Mouse (Mus musculus) lung, embryonic 15.5 days (tissue): ENCODE data around the gene Melk. TPM values are rescaled to one million over a fixed set of nuclear protein-coding genes. Genes with fewer than 3 reads are reported as not detected.

ENCODE experiments used
- ATAC-seq: fragments of 200-750 bp; cut with Nextera tagmentation; 2 replicates; pipeline ENCODE4 v1.8.0; 2017; ENCODE audit warnings: moderate number of reproducible peaks, borderline replicate concordance; ENCODE audit not compliant: low FRiP score, low TSS enrichment; ENCODE audit errors: extremely low read depth
- H3K27ac ChIP-seq: fragments of 300-500 bp; sonication (generic); 2 replicates; pipeline ENCODE4 v1.5.1; 2015; ENCODE audit warnings: moderate library complexity, mild to moderate bottlenecking, inconsistent platforms
- H3K27me3 ChIP-seq: fragments of 300-500 bp; sonication (generic); 2 replicates; pipeline ENCODE4 v1.6.1; 2015; ENCODE audit warnings: inconsistent platforms
- H3K36me3 ChIP-seq: fragments of 300-500 bp; sonication (generic); 2 replicates; pipeline ENCODE4 v1.6.1; 2015; ENCODE audit warnings: inconsistent platforms
- H3K4me1 ChIP-seq: fragments of 300-500 bp; sonication (generic); 2 replicates; pipeline ENCODE4 v1.6.1; 2015; ENCODE audit warnings: inconsistent platforms
- H3K4me2 ChIP-seq: fragments of 300-500 bp; sonication (generic); 2 replicates; pipeline ENCODE4 v1.6.1; 2015; ENCODE audit warnings: inconsistent platforms, mild to moderate bottlenecking, moderate library complexity
- H3K4me3 ChIP-seq: fragments of 300-500 bp; sonication (generic); 2 replicates; pipeline ENCODE4 v1.5.1; 2015; ENCODE audit warnings: mild to moderate bottlenecking, inconsistent platforms
- H3K9ac ChIP-seq: fragments of 300-500 bp; sonication (generic); 2 replicates; pipeline ENCODE4 v1.6.1; 2015; ENCODE audit warnings: inconsistent platforms
- H3K9me3 ChIP-seq: fragments of 300-500 bp; sonication (generic); 2 replicates; pipeline ENCODE4 v1.6.1; 2016; ENCODE audit warnings: inconsistent platforms
- WGBS: fragments of 180-500 bp; shearing (Covaris S2); methylation state at CpG from one replicate; pipeline ENCODE4 v1.1.7; 2015; 5-methylcytosine and 5-hydroxymethylcytosine counted together
- polyA plus RNA-seq: library from polyadenylated mRNA; unstranded; fragments of >200 nt; fragmentation: Nextera tagmentation; extraction: Ambion mirVana; gene quantifications from 2 replicates; pipeline ENCODE4 v1.2.1, GENCODE M21; 2015

Gene Melk
- polyA plus RNA-seq, result 57.0 and 57.5 TPM in 2 replicates

- Histone ChIP-seq H3K36me3 (peaks cover 11% of the 10 kb centered on the region; the same call in 1 of the 2 replicates), H3K9ac (peak within 1 kb of the TSS; percentile 64), H3K4me2 (peak within 1 kb of the TSS; percentile 71), H3K27me3 (no peaks in the 10 kb centered on the region), H3K9me3 (no peaks in the 10 kb centered on the region), H3K4me1 (peaks cover 17% of the 10 kb centered on the region; the same call in 1 of the 2 replicates), H3K27ac (peak within 1 kb of the TSS; percentile 72), H3K4me3 (peak within 1 kb of the TSS; percentile 64)
- WGBS, result under 1% methylated on average over 41 of the region's 41 CpGs
- ATAC-seq, result peak; percentile 90
Measured at GRCm38 (mm10) chr4:44300781-44301750, at the start of gene Melk. Melk (plus strand) TSS chr4:44300876.

GRCm38 (mm10) chr4:44251521-44251920 is 49.2 kb upstream of the Melk start:
- 66% methylated on average over 5 of the region's 5 CpGs for WGBS

GRCm38 (mm10) chr4:44251966-44252916 is 48.4 kb upstream of the Melk start:
- H3K9ac ChIP-seq, result no peak overlapping the region
- 8% methylated on average over 13 of the region's 13 CpGs for WGBS
- no peaks in the 10 kb centered on the region for H3K36me3 ChIP-seq
- H3K4me3 ChIP-seq, result no peak overlapping the region
- H3K9me3 ChIP-seq, result no peaks in the 10 kb centered on the region
- no peak overlapping the region for H3K27ac ChIP-seq
- H3K4me1 ChIP-seq, result peaks cover 27% of the 10 kb centered on the region
- no peaks in the 10 kb centered on the region for H3K27me3 ChIP-seq
- peak; percentile 59; the same call in 1 of the 2 replicates for ATAC-seq
- peak overlapping the region; percentile 38 for H3K4me2 ChIP-seq

More at GRCm38 (mm10) chr4:44251521-44251920, 49.2 kb upstream of the Melk start:
- Histone ChIP-seq H3K27ac (no peak overlapping the region), H3K36me3 (no peaks in the 10 kb centered on the region), H3K9me3 (no peaks in the 10 kb centered on the region), H3K4me1 (peaks cover 29% of the 10 kb centered on the region), H3K4me3 (no peak overlapping the region), H3K27me3 (no peaks in the 10 kb centered on the region), H3K9ac (no peak overlapping the region), H3K4me2 (no peak overlapping the region)
- no peak for ATAC-seq

- H3K4me1 ChIP-seq, result peaks cover 20% of the 10 kb centered on the region; the same call in 1 of the 2 replicates
- peak overlapping the region; percentile 38 for H3K4me2 ChIP-seq
- WGBS, result 7% methylated on average over 6 of the region's 6 CpGs
- H3K9me3 ChIP-seq, result no peaks in the 10 kb centered on the region
- no peaks in the 10 kb centered on the region for H3K27me3 ChIP-seq
- H3K36me3 ChIP-seq, result no peaks in the 10 kb centered on the region
- H3K9ac ChIP-seq, result no peak overlapping the region
- H3K4me3 ChIP-seq, result no peak overlapping the region
- H3K27ac ChIP-seq, result no peak overlapping the region
- ATAC-seq, result no peak
Measured at GRCm38 (mm10) chr4:44253191-44253590, 47.5 kb upstream of the Melk start.

GRCm38 (mm10) chr4:44254579-44254978 is 46.1 kb upstream of the Melk start:
- no peaks in the 10 kb centered on the region for H3K36me3 ChIP-seq
- ATAC-seq, result no peak
- no peaks in the 10 kb centered on the region for H3K9me3 ChIP-seq
- H3K27me3 ChIP-seq, result no peaks in the 10 kb centered on the region
- H3K27ac ChIP-seq, result no peak overlapping the region
- no peak overlapping the region for H3K4me2 ChIP-seq
- no peak overlapping the region for H3K9ac ChIP-seq
- no peak overlapping the region for H3K4me3 ChIP-seq
- 72% methylated on average over 5 of the region's 5 CpGs for WGBS
- peaks cover 20% of the 10 kb centered on the region; the same call in 1 of the 2 replicates for H3K4me1 ChIP-seq

GRCm38 (mm10) chr4:44259126-44259525 is 41.5 kb upstream of the Melk start:
- no peak for ATAC-seq
- Histone ChIP-seq H3K27me3 (no peaks in the 10 kb centered on the region), H3K27ac (no peak overlapping the region), H3K9ac (no peak overlapping the region), H3K4me1 (no peaks in the 10 kb centered on the region), H3K4me2 (no peak overlapping the region), H3K36me3 (no peaks in the 10 kb centered on the region), H3K4me3 (no peak overlapping the region), H3K9me3 (no peaks in the 10 kb centered on the region)
- 77% methylated on average over 4 of the region's 4 CpGs for WGBS

GRCm38 (mm10) chr4:44260244-44260643 is 40.4 kb upstream of the Melk start:
- no peak overlapping the region for H3K9ac ChIP-seq
- no peak for ATAC-seq
- no peaks in the 10 kb centered on the region for H3K4me1 ChIP-seq
- no peaks in the 10 kb centered on the region for H3K36me3 ChIP-seq
- no peak overlapping the region for H3K4me3 ChIP-seq
- no peak overlapping the region for H3K27ac ChIP-seq
- no peaks in the 10 kb centered on the region for H3K27me3 ChIP-seq
- no peak overlapping the region for H3K4me2 ChIP-seq
- WGBS, result 3% methylated on average over 10 of the region's 10 CpGs
- H3K9me3 ChIP-seq, result no peaks in the 10 kb centered on the region

- Histone ChIP-seq H3K27me3 (no peaks in the 10 kb centered on the region), H3K4me3 (no peak overlapping the region), H3K4me1 (no peaks in the 10 kb centered on the region), H3K4me2 (no peak overlapping the region), H3K27ac (no peak overlapping the region), H3K9ac (no peak overlapping the region), H3K36me3 (no peaks in the 10 kb centered on the region), H3K9me3 (no peaks in the 10 kb centered on the region)
- 80% methylated on average over 3 of the region's 3 CpGs for WGBS
- no peak for ATAC-seq
Measured at GRCm38 (mm10) chr4:44265500-44265899, 35.2 kb upstream of the Melk start.

GRCm38 (mm10) chr4:44267437-44267836 is 33.2 kb upstream of the Melk start:
- Histone ChIP-seq H3K27ac (no peak overlapping the region), H3K9ac (no peak overlapping the region), H3K4me2 (no peak overlapping the region), H3K4me1 (no peaks in the 10 kb centered on the region), H3K27me3 (no peaks in the 10 kb centered on the region), H3K36me3 (no peaks in the 10 kb centered on the region), H3K9me3 (no peaks in the 10 kb centered on the region), H3K4me3 (no peak overlapping the region)
- ATAC-seq, result no peak
- 79% methylated on average over 6 of the region's 6 CpGs for WGBS

GRCm38 (mm10) chr4:44269376-44269817 is 31.3 kb upstream of the Melk start:
- ATAC-seq, result no peak
- Histone ChIP-seq H3K4me1 (no peaks in the 10 kb centered on the region), H3K27ac (no peak overlapping the region), H3K9me3 (no peaks in the 10 kb centered on the region), H3K27me3 (no peaks in the 10 kb centered on the region), H3K9ac (no peak overlapping the region), H3K4me2 (no peak overlapping the region), H3K4me3 (no peak overlapping the region), H3K36me3 (no peaks in the 10 kb centered on the region)
- WGBS, result 88% methylated on average over 14 of the region's 14 CpGs

GRCm38 (mm10) chr4:44271134-44271533 is 29.5 kb upstream of the Melk start:
- no peak overlapping the region for H3K27ac ChIP-seq
- no peaks in the 10 kb centered on the region for H3K4me1 ChIP-seq
- H3K4me3 ChIP-seq, result no peak overlapping the region
- H3K36me3 ChIP-seq, result no peaks in the 10 kb centered on the region
- no peak overlapping the region for H3K9ac ChIP-seq
- ATAC-seq, result no peak
- H3K27me3 ChIP-seq, result no peaks in the 10 kb centered on the region
- no peak overlapping the region for H3K4me2 ChIP-seq
- WGBS, result 57% methylated on average over 5 of the region's 5 CpGs
- no peaks in the 10 kb centered on the region for H3K9me3 ChIP-seq
